Mouse (Mus musculus) G1E (cell line): ENCODE measurements around the gene Vasn. TPM values are rescaled to one million over a fixed set of nuclear protein-coding genes. Genes with fewer than 3 reads are reported as not detected.

ENCODE experiments used
- ATAC-seq: 2 replicates; pipeline ENCODE4 v1.8.0; 2016; ENCODE audit warnings: mild to moderate bottlenecking; ENCODE audit not compliant: insufficient number of reproducible peaks, poor library complexity, low FRiP score, severe bottlenecking; ENCODE audit errors: extremely low read depth
- DNase-seq: peaks from one replicate; pipeline ENCODE4 v3.0.0; 2012; ENCODE audit warnings: low spot score
- H3K27me3 ChIP-seq: 2 replicates; pipeline ENCODE4 v1.6.1; 2012; ENCODE audit warnings: mild to moderate bottlenecking, low read length, inconsistent platforms; ENCODE audit not compliant: insufficient read depth
- H3K36me3 ChIP-seq: replicated peaks from 2 replicates; pipeline ENCODE3; 2012; ENCODE audit warnings: mild to moderate bottlenecking, inconsistent platforms
- H3K4me1 ChIP-seq: 2 replicates; pipeline ENCODE4 v1.6.1; 2012; ENCODE audit warnings: low read depth, low read length, inconsistent platforms, mixed read lengths; ENCODE audit not compliant: insufficient read depth
- H3K4me3 ChIP-seq: 2 replicates; pipeline ENCODE4 v1.5.1; 2012; ENCODE audit warnings: low read depth, mild to moderate bottlenecking, inconsistent platforms, low read length, moderate library complexity, mixed read lengths
- H3K9me3 ChIP-seq: replicated peaks from 2 replicates; pipeline ENCODE4 v1.6.1; 2012; ENCODE audit warnings: inconsistent platforms
- CTCF ChIP-seq: IDR thresholded peaks from 2 replicates; pipeline ENCODE4 v1.5.1; 2012; ENCODE audit warnings: low read depth, low read length, inconsistent platforms, mixed read lengths
- GATA1 ChIP-seq: IDR thresholded peaks from 2 replicates; pipeline ENCODE4 v1.6.1; 2012; ENCODE audit warnings: borderline replicate concordance, low read length, inconsistent platforms, mixed read lengths
- GATA2 ChIP-seq: IDR thresholded peaks from 2 replicates; pipeline ENCODE4 v1.6.1; 2012; ENCODE audit warnings: low read depth, low read length, inconsistent platforms, borderline replicate concordance
- POLR2AphosphoS5 ChIP-seq: IDR thresholded peaks from 2 replicates; pipeline ENCODE4 v1.6.1; 2012; ENCODE audit warnings: low read depth, low read length, inconsistent platforms; ENCODE audit not compliant: insufficient replicate concordance
- TAL1 ChIP-seq: conservative IDR thresholded peaks from 2 replicates; pipeline ENCODE4 v1.6.1; 2012; ENCODE audit warnings: low read depth, low read length, inconsistent platforms, mixed read lengths
- polyA plus RNA-seq: library from polyadenylated mRNA; stranded (reverse); fragments of >175 nt; gene quantifications from 2 replicates; pipeline ENCODE4 v1.2.3, GENCODE M21; 2012
- total RNA-seq, 2 experiments: library from RNA; stranded (forward) in 1 of 2; stranded (reverse) in 1 of 2; fragments of 200-1000 nt in 1 of 2; fragments of >200 nt in 1 of 2; fragmentation: Nextera tagmentation in 1 of 2; gene quantifications; 2 replicates each; pipeline ENCODE4 v1.2.3; 2014 to 2017

Gene Vasn
- total and polyA plus RNA-seq, 3 experiments = 0.03 to 0.30 (median 0.05) TPM

GRCm38 (mm10) chr16:4605514-4606131, 34.1 kb upstream of the Vasn start:
- H3K9me3 ChIP-seq = no peaks in the 10 kb centered on the region
- TF ChIP-seq GATA2 (no peak), GATA1 (no peak), POLR2AphosphoS5 (no peak), CTCF (no peak), TAL1 (no peak)
- H3K36me3 ChIP-seq = no peaks in the 10 kb centered on the region
- peaks cover 25% of the 10 kb centered on the region for H3K4me1 ChIP-seq
- DNase-seq (no peak), ATAC-seq (no peak)
- H3K27me3 ChIP-seq = peaks cover 72% of the 10 kb centered on the region
- H3K4me3 ChIP-seq = no peak overlapping the region

- Histone ChIP-seq H3K27me3 (peaks cover 73% of the 10 kb centered on the region), H3K4me3 (no peak overlapping the region), H3K9me3 (no peaks in the 10 kb centered on the region), H3K4me1 (peaks cover 25% of the 10 kb centered on the region), H3K36me3 (no peaks in the 10 kb centered on the region)
- DNase-seq (no peak), ATAC-seq (no peak)
- TF ChIP-seq GATA2 = no peak
- TF ChIP-seq CTCF = no peak
- TF ChIP-seq POLR2AphosphoS5 = no peak
- TF ChIP-seq TAL1 = no peak
Measured at GRCm38 (mm10) chr16:4606431-4607084, 33.2 kb upstream of the Vasn start.

GRCm38 (mm10) chr16:4607818-4608531, 31.8 kb upstream of the Vasn start:
- Histone ChIP-seq H3K9me3 (no peaks in the 10 kb centered on the region), H3K27me3 (peaks cover 66% of the 10 kb centered on the region), H3K4me3 (no peak overlapping the region), H3K4me1 (peaks cover 19% of the 10 kb centered on the region), H3K36me3 (no peaks in the 10 kb centered on the region)
- DNase-seq (peak; percentile 65), ATAC-seq (peak; percentile 49; the same call in 1 of the 2 replicates)
- no peak for TF ChIP-seq POLR2AphosphoS5
- peak; percentile 91 for TF ChIP-seq CTCF

- DNase-seq (no peak), ATAC-seq (no peak)
- Histone ChIP-seq H3K4me1 (peaks cover 19% of the 10 kb centered on the region), H3K36me3 (peaks cover 5% of the 10 kb centered on the region), H3K27me3 (peaks cover 59% of the 10 kb centered on the region), H3K4me3 (no peak overlapping the region), H3K9me3 (no peaks in the 10 kb centered on the region)
- TF ChIP-seq GATA2 (no peak), POLR2AphosphoS5 (no peak), GATA1 (no peak), TAL1 (no peak), CTCF (no peak)
Measured at GRCm38 (mm10) chr16:4608532-4609059, 31.1 kb upstream of the Vasn start.

GRCm38 (mm10) chr16:4611193-4611592, 28.5 kb upstream of the Vasn start:
- ATAC-seq (no peak), DNase-seq (no peak)
- Histone ChIP-seq H3K27me3 (peaks cover 34% of the 10 kb centered on the region), H3K36me3 (peaks cover 31% of the 10 kb centered on the region), H3K4me3 (no peak overlapping the region), H3K9me3 (no peaks in the 10 kb centered on the region), H3K4me1 (peaks cover 12% of the 10 kb centered on the region)
- no peak for TF ChIP-seq CTCF
- no peak for TF ChIP-seq POLR2AphosphoS5
- TF ChIP-seq GATA1 = no peak
- TF ChIP-seq TAL1 = no peak
- TF ChIP-seq GATA2 = no peak

GRCm38 (mm10) chr16:4611676-4612075, 28.1 kb upstream of the Vasn start:
- TF ChIP-seq CTCF (no peak), POLR2AphosphoS5 (no peak), GATA2 (no peak), TAL1 (no peak), GATA1 (no peak)
- H3K4me3 ChIP-seq = no peak overlapping the region
- ATAC-seq = no peak
- H3K27me3 ChIP-seq = peaks cover 30% of the 10 kb centered on the region
- peaks cover 36% of the 10 kb centered on the region for H3K36me3 ChIP-seq
- no peaks in the 10 kb centered on the region for H3K9me3 ChIP-seq
- DNase-seq = no peak
- peaks cover 12% of the 10 kb centered on the region for H3K4me1 ChIP-seq
